Mouse (Mus musculus): ENCODE measurements around the gene Kirrel. TPM values are rescaled to one million over a fixed set of nuclear protein-coding genes. Genes with fewer than 3 reads are reported as not detected.

Gene Kirrel
- 10 to 100 TPM; 19.5 to 19.6 TPM for total RNA-seq (2021)

- peak; percentile 84 for DNase-seq
These were observed at the start of gene Kirrel for GRCm38 (mm10) chr3:87174096-87174768. Gene Kirrel (minus strand): TSS chr3:87174747.

- no peak for DNase-seq
These were observed 49.1 kb upstream of the Kirrel start for GRCm38 (mm10) chr3:87223636-87224035.

- DNase-seq = no peak
These were observed 47.8 kb upstream of the Kirrel start for GRCm38 (mm10) chr3:87222346-87222745.

GRCm38 (mm10) chr3:87215176-87215575, 40.6 kb upstream of the Kirrel start:
- DNase-seq = no peak

- no peak for DNase-seq
These were observed 39.8 kb upstream of the Kirrel start for GRCm38 (mm10) chr3:87214221-87214864.

GRCm38 (mm10) chr3:87206336-87207075, 32.0 kb upstream of the Kirrel start:
- no peak for DNase-seq

GRCm38 (mm10) chr3:87196637-87197036, 22.1 kb upstream of the Kirrel start:
- peak; percentile 22 for DNase-seq

GRCm38 (mm10) chr3:87195041-87195440, 20.5 kb upstream of the Kirrel start:
- DNase-seq = no peak

- DNase-seq = no peak
These were observed 20.0 kb upstream of the Kirrel start for GRCm38 (mm10) chr3:87194591-87194990.

GRCm38 (mm10) chr3:87193756-87194155, 19.2 kb upstream of the Kirrel start:
- DNase-seq = no peak

GRCm38 (mm10) chr3:87193352-87193751, 18.8 kb upstream of the Kirrel start:
- DNase-seq = no peak

GRCm38 (mm10) chr3:87176687-87177086, 2.1 kb upstream of the Kirrel start:
- DNase-seq = no peak

GRCm38 (mm10) chr3:87175438-87175815, 880 bp upstream of the Kirrel start:
- peak; percentile 40 for DNase-seq

GRCm38 (mm10) chr3:87174769-87175437, 356 bp upstream of the Kirrel start:
- DNase-seq = no peak

- peak; percentile 8 for DNase-seq
These were observed 961 bp downstream of the Kirrel start for GRCm38 (mm10) chr3:87173486-87174085.

- peak; percentile 22 for DNase-seq
These were observed 1.5 kb downstream of the Kirrel start for GRCm38 (mm10) chr3:87173103-87173444.

- DNase-seq = peak; percentile 49
These were observed 2.0 kb downstream of the Kirrel start for GRCm38 (mm10) chr3:87172351-87173102.

- DNase-seq = peak; percentile 5
These were observed 3.1 kb downstream of the Kirrel start for GRCm38 (mm10) chr3:87171201-87172100.

- peak; percentile 3 for DNase-seq
These were observed 5.0 kb downstream of the Kirrel start for GRCm38 (mm10) chr3:87169402-87170015.

- peak; percentile 18 for DNase-seq
These were observed 5.8 kb downstream of the Kirrel start for GRCm38 (mm10) chr3:87168756-87169155.

Measured in heart, postnatal 4 days (tissue).